Mouse (Mus musculus) heart, embryonic 13.5 days (tissue): ENCODE data around the gene Uvssa. TPM values are rescaled to one million over a fixed set of nuclear protein-coding genes. Genes with fewer than 3 reads are reported as not detected.

Experiments used
- ATAC-seq: fragments of 200-750 bp; cut with Nextera tagmentation; 2 replicates; pipeline ENCODE4 v1.8.0; 2017; ENCODE audit warnings: moderate TSS enrichment; ENCODE audit not compliant: insufficient number of reproducible peaks, low FRiP score, low TSS enrichment; ENCODE audit errors: extremely low read depth
- H3K27ac ChIP-seq: fragments of 300-500 bp; sonication (generic); replicated peaks from 2 replicates; pipeline ENCODE4 v1.5.1; 2015; ENCODE audit warnings: moderate library complexity, mild to moderate bottlenecking, inconsistent platforms
- H3K27me3 ChIP-seq: fragments of 300-500 bp; sonication (generic); replicated peaks from 2 replicates; pipeline ENCODE4 v1.6.1; 2015; ENCODE audit warnings: mild to moderate bottlenecking, inconsistent platforms
- H3K36me3 ChIP-seq: fragments of 300-500 bp; sonication (generic); 2 replicates; pipeline ENCODE4 v1.6.1; 2015; ENCODE audit warnings: mild to moderate bottlenecking, inconsistent platforms
- H3K4me1 ChIP-seq: fragments of 300-500 bp; sonication (generic); 2 replicates; pipeline ENCODE4 v1.6.1; 2015; ENCODE audit warnings: inconsistent platforms
- H3K4me2 ChIP-seq: fragments of 300-500 bp; sonication (generic); 2 replicates; pipeline ENCODE4 v1.6.1; 2015; ENCODE audit warnings: inconsistent platforms, mild to moderate bottlenecking, moderate library complexity
- H3K4me3 ChIP-seq: fragments of 300-500 bp; sonication (generic); 2 replicates; pipeline ENCODE4 v1.5.1; 2015; ENCODE audit warnings: moderate library complexity, mild to moderate bottlenecking, inconsistent platforms
- H3K9ac ChIP-seq: fragments of 300-500 bp; sonication (generic); 2 replicates; pipeline ENCODE4 v1.6.1; 2015; ENCODE audit warnings: inconsistent platforms, mild to moderate bottlenecking, moderate library complexity
- H3K9me3 ChIP-seq: fragments of 300-500 bp; sonication (generic); 2 replicates; pipeline ENCODE4 v1.6.1; 2016; ENCODE audit warnings: inconsistent platforms
- WGBS: fragments of 180-500 bp; shearing (Covaris S2); methylation state at CpG from one replicate; pipeline ENCODE4 v1.1.7; 2015; ENCODE audit warnings: mixed read lengths; 5-methylcytosine and 5-hydroxymethylcytosine counted together
- polyA plus RNA-seq: library from polyadenylated mRNA; unstranded; fragments of >200 nt; fragmentation: Nextera tagmentation; extraction: Ambion mirVana; gene quantifications from 2 replicates; pipeline ENCODE4 v1.2.1, GENCODE M21; 2015

Uvssa gene
- polyA plus RNA-seq, 1 experiment from 2014 or later, result 3.9 TPM

DNA sequence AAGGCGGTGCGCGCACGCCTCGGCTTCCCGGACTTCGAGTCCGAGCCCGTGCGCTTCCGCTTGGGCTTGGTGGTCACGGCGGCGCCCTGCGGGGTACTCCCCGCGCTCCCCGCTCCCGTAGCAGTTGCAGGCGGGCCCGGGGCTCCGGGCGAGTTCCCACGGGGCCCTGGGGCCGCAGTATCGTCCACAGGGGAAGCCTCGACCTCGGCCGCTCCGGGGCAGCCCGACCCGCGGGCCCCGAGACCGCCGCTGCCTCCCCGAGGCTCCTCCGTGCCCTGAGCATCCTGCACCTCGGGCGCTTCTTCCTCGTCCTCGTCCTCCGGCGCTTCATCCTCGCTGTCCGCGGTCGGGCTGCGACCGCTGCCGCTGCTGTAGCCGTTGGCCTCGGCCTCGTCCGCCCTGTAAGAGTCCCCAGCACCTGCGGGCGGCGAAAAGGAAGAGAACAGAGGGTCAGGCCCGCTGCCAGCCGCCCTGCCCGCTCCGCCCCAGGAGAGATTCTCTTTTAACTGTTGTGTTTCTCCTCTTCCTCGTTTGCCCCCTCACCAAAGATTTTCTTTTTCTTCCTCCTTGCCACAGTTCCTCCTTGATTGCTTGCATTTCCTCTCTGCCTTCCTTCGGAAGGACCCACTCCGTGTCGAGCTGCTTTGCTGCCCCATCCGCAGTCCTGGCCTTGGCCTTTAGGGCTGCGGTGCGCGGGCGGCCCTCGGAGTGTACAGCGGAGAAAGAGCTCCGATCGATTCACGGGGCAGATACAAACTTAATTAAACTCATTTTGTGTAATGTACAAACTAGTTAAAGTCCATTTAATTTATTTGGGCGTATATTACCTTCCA is 53.0 kb downstream of the Uvssa start:
- WGBS, result under 1% methylated on average over 77 of the region's 77 CpGs
- no peak for ATAC-seq
- Histone ChIP-seq H3K27ac (no peak overlapping the region), H3K4me3 (peak overlapping the region; percentile 46), H3K27me3 (peaks cover 100% of the 10 kb centered on the region), H3K4me2 (peak overlapping the region; percentile 67), H3K36me3 (no peaks in the 10 kb centered on the region), H3K9me3 (no peaks in the 10 kb centered on the region), H3K4me1 (peaks cover 44% of the 10 kb centered on the region), H3K9ac (no peak overlapping the region)

GRCm38 (mm10) chr5:33432057-33432935 is 53.9 kb downstream of the Uvssa start:
- H3K36me3 ChIP-seq, result no peaks in the 10 kb centered on the region
- under 1% methylated on average over 39 of the region's 39 CpGs for WGBS
- peaks cover 100% of the 10 kb centered on the region for H3K27me3 ChIP-seq
- H3K4me2 ChIP-seq, result peak overlapping the region; percentile 67; the same call in 1 of the 2 replicates
- H3K4me3 ChIP-seq, result peak overlapping the region; percentile 46; the same call in 1 of the 2 replicates
- H3K4me1 ChIP-seq, result peaks cover 42% of the 10 kb centered on the region
- H3K9me3 ChIP-seq, result no peaks in the 10 kb centered on the region
- H3K27ac ChIP-seq, result no peak overlapping the region
- H3K9ac ChIP-seq, result no peak overlapping the region
- ATAC-seq, result no peak; the same call in 1 of the 2 replicates

DNA sequence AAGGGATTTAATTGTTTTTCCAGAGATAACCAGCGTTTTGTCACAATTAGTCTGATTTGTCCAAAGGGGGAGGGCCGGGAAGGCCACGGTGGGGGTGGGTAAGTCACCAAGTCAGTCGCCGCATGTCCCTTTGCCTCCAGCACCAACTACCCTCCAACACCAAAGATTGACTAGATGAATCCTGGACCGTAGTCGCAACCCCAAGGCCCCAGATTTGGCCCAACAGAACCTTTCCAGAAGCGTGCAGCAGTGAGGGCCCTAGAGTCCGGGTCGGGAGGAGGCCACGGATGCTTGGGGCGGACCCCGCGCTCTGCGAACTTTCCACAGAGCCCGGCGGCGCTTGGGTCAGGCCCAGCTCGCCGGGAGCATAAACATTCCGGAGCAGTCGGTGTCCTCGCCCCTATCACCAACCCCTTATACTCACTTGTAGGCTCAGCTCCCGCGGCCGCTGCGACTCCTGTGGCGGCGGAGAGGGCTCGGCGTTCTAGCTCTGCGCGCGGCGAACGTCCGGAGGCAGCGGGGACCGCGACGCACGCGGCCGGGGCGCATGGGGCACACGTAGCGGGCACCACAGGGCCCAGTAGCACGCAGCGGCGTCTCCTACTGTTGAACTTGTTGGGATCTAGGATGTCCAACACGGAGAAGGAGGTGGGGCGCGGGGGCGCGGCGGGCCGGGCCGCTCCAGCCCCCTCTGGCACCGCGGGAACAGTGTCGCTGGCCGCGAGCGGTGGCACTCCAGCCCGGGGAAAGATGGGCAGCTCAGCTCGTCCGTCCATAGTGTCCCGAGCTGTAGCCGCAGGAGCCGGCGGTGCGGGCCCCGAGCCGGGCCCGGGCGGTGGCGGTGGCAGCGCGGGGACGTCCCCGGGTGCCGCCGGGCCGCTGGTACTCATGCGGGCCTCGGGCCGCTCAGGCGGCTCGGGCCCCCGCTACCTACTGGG is 55.1 kb downstream of the Uvssa start, which contains the start of gene Nkx1-1:
Gene Nkx1-1, minus strand, starts transcription at position 776 of the 938 bp plus-strand sequence.
- Histone ChIP-seq H3K27me3 (peaks cover 99% of the 10 kb centered on the region), H3K4me1 (peaks cover 42% of the 10 kb centered on the region), H3K4me3 (peak within 1 kb of the TSS; percentile 42), H3K36me3 (no peaks in the 10 kb centered on the region), H3K9ac (no peak within 1 kb of the TSS), H3K4me2 (peak within 1 kb of the TSS; percentile 58), H3K9me3 (no peaks in the 10 kb centered on the region), H3K27ac (no peak within 1 kb of the TSS)
- ATAC-seq, result no peak; the same call in 1 of the 2 replicates
- WGBS, result 1% methylated on average over 86 of the region's 90 CpGs

DNA sequence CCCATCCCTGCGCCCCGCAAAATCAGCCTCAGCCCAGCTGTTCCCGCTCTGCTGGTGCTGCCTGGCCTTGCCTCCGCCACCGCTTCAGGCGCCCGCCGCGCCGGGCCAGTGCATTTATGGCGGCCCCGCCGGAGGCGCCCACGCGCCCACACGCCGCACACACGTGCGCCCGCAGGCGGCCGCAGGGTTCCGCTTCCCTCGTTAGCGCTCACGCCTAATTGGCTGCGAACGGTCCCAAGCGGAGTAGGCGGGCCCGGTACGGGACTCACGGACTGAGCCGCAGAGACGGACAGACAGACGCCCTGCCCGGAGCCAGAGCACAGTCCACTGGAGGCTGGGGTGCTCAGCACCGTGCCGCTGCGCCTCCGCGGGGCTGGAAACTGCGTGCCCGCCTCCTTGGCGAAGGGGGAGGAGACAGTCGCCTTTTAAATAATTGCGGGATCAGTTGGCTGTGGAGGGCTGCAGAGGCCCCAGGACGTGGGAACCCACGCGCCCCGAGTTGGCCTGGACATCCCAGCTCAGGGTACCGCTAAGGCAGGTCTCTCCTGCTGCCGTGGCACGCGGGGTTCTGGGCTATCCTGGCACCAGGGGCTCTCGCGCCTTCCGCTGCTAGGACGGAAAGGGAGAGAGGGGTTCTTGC is 55.9 kb downstream of the Uvssa start:
- H3K9ac ChIP-seq, result no peak overlapping the region
- H3K36me3 ChIP-seq, result no peaks in the 10 kb centered on the region
- H3K27ac ChIP-seq, result no peak overlapping the region
- WGBS, result under 1% methylated on average over 60 of the region's 60 CpGs
- H3K4me2 ChIP-seq, result peak overlapping the region; percentile 58
- ATAC-seq, result no peak
- H3K4me1 ChIP-seq, result peaks cover 42% of the 10 kb centered on the region
- H3K27me3 ChIP-seq, result peaks cover 99% of the 10 kb centered on the region
- H3K4me3 ChIP-seq, result peak overlapping the region; percentile 42
- no peaks in the 10 kb centered on the region for H3K9me3 ChIP-seq

DNA sequence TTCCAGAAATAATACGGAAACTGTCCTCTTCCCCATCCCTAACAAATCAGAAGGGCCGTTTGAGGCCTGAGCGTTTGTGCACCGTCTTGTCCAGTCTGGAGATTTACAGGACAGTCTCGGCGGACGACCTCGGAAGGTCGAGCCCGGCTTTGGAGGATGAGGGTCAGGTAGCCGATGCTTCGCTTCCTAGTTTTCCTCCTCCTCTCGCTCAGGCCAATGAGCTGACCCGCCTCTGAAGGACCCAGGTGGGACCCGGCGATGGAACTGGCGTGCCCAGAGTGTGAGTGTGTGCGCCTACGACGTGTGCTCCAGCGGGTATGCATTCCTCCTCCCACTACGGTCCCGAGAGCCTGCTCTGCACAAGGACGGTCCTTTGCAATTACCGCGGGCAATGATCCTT is 56.8 kb downstream of the Uvssa start:
- Histone ChIP-seq H3K9me3 (no peaks in the 10 kb centered on the region), H3K27ac (no peak overlapping the region), H3K4me3 (no peak overlapping the region), H3K4me2 (no peak overlapping the region), H3K4me1 (peaks cover 42% of the 10 kb centered on the region), H3K36me3 (no peaks in the 10 kb centered on the region), H3K9ac (no peak overlapping the region), H3K27me3 (peaks cover 99% of the 10 kb centered on the region)
- 3% methylated on average over 26 of the region's 26 CpGs for WGBS
- ATAC-seq, result no peak

GRCm38 (mm10) chr5:33435941-33436340 is 57.6 kb downstream of the Uvssa start:
- H3K9me3 ChIP-seq, result no peaks in the 10 kb centered on the region
- ATAC-seq, result no peak
- H3K4me1 ChIP-seq, result peaks cover 34% of the 10 kb centered on the region
- 6% methylated on average over 4 of the region's 4 CpGs for WGBS
- H3K4me3 ChIP-seq, result no peak overlapping the region
- no peak overlapping the region for H3K9ac ChIP-seq
- H3K27me3 ChIP-seq, result peaks cover 99% of the 10 kb centered on the region
- H3K36me3 ChIP-seq, result no peaks in the 10 kb centered on the region
- no peak overlapping the region for H3K27ac ChIP-seq
- no peak overlapping the region for H3K4me2 ChIP-seq

DNA sequence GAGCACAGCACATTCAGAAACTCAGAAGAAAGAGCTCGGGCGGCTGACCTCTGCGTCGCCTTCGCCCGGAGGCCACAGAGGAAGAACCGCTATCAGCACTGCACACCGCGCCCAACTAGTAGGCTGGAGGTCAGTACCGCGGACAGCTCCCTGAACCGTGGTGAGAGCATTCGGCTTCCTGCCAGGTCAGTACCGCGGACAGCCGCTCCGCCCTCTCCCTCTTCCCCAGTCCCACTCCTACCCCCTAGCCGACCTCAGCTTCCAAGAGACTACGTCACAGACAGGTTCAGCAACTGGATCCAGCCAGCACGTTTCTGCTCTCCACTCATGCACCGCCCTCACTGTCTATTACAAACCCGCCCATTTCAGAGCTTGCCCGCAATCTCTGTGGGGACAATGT is 59.9 kb downstream of the Uvssa start:
- Histone ChIP-seq H3K4me1 (peaks cover 19% of the 10 kb centered on the region), H3K27me3 (peaks cover 99% of the 10 kb centered on the region), H3K9ac (no peak overlapping the region), H3K4me2 (no peak overlapping the region), H3K9me3 (no peaks in the 10 kb centered on the region), H3K27ac (no peak overlapping the region), H3K4me3 (no peak overlapping the region), H3K36me3 (no peaks in the 10 kb centered on the region)
- WGBS, result 2% methylated on average over 23 of the region's 23 CpGs
- ATAC-seq, result no peak; the same call in 1 of the 2 replicates

DNA sequence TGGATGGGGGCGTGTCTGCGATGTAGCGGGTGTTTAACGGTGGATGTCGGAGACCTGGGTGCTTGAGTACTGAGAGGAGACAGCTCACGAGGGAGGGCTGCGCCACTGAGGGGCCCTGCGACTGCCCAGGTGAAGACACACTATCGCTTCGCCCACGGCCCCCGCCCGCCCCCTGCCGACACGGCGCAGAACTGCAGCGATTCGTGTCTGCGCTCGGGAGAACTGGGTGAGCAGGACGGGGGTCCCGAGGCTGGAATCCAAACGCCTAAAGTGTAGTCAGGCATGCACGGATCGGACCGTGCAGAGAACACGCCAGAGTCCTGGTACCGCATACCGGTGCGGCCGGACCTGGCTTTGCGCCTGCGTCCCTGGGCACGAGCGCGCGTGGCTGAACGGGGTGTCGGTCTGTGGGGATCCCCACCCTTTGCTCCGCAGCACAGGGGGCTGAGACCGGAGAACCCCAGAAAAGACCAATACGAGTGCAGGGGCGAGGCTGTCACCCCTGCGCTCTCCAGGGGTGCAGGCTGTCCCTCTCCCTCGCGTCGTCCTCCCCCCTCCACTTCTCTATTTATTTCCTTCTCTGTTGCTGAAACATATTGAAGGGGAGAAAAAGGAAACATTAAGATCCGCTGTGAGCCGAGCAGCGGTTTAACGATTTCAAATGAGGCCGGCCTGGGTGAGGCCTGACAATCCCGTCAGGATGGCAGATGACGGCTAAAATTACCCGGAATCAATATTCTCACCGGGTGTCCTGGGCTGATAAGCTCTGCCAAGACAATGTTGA is 64.8 kb downstream of the Uvssa start:
- WGBS, result 5% methylated on average over 56 of the region's 56 CpGs
- Histone ChIP-seq H3K4me3 (peak overlapping the region; percentile 39), H3K9me3 (no peaks in the 10 kb centered on the region), H3K27me3 (peaks cover 89% of the 10 kb centered on the region), H3K9ac (peak overlapping the region; percentile 28; the same call in 1 of the 2 replicates), H3K4me1 (peaks cover 5% of the 10 kb centered on the region), H3K36me3 (no peaks in the 10 kb centered on the region), H3K27ac (no peak overlapping the region), H3K4me2 (peak overlapping the region; percentile 68)
- no peak for ATAC-seq

GRCm38 (mm10) chr5:33443794-33444193 is 65.4 kb downstream of the Uvssa start:
- Histone ChIP-seq H3K9ac (no peak overlapping the region), H3K36me3 (no peaks in the 10 kb centered on the region), H3K4me3 (no peak overlapping the region), H3K4me1 (peaks cover 5% of the 10 kb centered on the region), H3K27me3 (peaks cover 87% of the 10 kb centered on the region), H3K4me2 (no peak overlapping the region), H3K9me3 (no peaks in the 10 kb centered on the region), H3K27ac (no peak overlapping the region)
- no peak for ATAC-seq
- WGBS, result 47% methylated on average over 9 of the region's 9 CpGs

GRCm38 (mm10) chr5:33455737-33456136 is 77.4 kb downstream of the Uvssa start:
- no peaks in the 10 kb centered on the region for H3K36me3 ChIP-seq
- no peaks in the 10 kb centered on the region for H3K4me1 ChIP-seq
- H3K4me3 ChIP-seq, result no peak overlapping the region
- no peak overlapping the region for H3K4me2 ChIP-seq
- H3K9me3 ChIP-seq, result no peaks in the 10 kb centered on the region
- no peak overlapping the region for H3K9ac ChIP-seq
- H3K27me3 ChIP-seq, result peaks cover 28% of the 10 kb centered on the region
- ATAC-seq, result no peak
- no peak overlapping the region for H3K27ac ChIP-seq
- WGBS, result 49% methylated on average over 8 of the region's 8 CpGs
